Mouse (Mus musculus) testis, postnatal 10 days (tissue): ENCODE data around the gene Ttll5.

ENCODE experiments used
- DNase-seq: peaks from one replicate; pipeline ENCODE4 v3.0.0; 2021; ENCODE audit warnings: low spot score

Gene Ttll5

DNA sequence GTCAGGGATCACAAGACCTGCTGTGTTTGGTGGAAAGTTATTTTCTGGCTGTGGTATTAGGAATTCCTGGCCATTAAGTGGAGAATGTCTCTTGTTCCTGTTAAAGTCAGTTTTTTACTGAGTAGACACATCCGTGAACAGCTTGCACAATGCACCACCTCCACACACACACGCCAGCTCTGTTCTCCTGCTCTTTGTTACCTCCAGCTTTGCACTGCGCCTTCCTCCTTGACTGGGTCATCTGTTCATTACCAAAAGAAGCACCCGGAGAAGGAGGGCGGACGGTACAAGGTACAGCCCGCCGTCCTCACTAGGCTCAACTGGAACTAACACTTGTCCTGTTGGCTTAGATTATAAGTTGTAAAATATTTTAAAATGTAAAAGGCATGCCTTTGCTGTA, 278.2 kb downstream of the Ttll5 start:
- no peak for DNase-seq

DNA sequence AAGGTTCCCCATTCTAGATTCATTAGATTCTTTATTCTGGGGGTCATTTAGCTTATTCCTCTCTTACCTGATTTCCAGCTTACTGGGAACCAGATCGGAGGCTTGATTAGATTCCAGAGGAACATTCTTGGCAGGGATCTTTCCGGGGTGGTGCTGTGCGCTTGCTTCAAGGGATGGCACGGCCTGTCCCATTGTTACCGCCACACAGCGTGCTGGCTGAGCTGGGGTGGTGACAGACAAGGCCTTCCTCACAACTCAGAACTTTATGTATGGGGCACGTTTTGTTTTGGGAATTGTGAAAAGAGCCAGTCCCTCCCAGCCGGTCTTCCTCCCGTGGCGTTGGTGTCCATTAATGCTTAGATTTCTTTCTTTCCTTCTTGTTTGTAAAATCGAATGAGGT, 278.9 kb downstream of the Ttll5 start:
- DNase-seq = no peak

- DNase-seq = no peak
Observed at GRCm38 (mm10) chr12:86103852-86104251, 279.4 kb downstream of the Ttll5 start.

GRCm38 (mm10) chr12:86104297-86104696, 279.8 kb downstream of the Ttll5 start:
- DNase-seq = no peak

- DNase-seq = no peak
Observed at GRCm38 (mm10) chr12:86105546-86105945, 281.1 kb downstream of the Ttll5 start.

DNA sequence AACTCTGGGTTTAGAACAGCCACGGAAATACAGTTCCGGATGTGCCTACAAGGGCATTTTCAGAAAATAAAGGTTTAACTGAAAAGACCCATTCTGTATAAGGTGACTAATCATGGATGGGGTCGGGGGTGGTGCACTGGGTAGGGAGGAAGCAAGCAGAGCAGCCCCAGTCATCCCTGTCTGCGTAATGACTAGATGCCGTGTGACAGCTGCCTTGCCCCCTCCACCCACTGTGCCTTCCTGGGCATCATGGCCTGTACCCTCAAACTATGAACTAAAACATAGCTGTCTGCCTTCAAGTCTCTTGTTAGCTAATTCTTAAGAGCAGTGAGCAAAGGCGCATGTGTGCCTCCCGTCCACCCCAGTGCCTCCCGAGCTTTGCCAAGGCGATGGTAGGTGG, 281.6 kb downstream of the Ttll5 start:
- DNase-seq = no peak

DNA sequence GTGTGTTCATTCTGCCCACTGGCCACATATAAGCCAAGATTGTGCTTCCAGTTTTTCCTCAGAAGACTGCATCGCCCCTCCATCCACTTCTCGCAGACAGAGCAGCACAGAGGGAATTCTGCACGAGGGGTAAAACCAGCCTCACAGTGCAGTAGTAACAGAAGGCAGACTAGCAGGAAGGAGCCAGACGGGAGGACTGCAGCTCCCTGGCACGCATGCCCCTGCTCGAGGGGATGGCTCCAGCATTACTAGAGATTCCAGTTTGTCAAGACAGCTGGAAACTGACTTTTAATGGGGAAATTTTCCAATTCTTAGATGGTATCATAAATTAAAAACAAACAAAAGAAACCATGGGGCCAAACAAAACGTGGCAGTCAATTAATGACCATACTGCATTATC, 283.2 kb downstream of the Ttll5 start:
- no peak for DNase-seq

DNA sequence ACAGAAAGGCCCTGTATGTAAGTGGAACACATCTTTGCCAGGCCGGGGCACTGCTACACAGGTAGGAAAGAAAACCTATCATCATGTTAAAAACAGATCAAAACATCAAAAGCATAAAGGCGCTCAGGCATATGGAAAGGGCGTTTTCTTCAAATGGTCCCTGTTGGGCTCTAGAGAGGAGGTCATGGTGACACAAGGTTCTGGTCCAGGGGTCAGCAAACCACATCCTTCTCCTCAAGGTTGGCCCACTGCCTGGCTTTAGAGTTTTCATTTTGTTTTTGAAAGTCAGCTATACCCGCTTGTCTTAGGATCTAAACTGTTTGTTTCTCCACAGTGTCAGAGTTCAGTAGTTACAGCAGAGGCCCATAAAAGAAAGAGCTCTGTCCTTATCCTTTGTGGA, 285.1 kb downstream of the Ttll5 start:
- no peak for DNase-seq

DNA sequence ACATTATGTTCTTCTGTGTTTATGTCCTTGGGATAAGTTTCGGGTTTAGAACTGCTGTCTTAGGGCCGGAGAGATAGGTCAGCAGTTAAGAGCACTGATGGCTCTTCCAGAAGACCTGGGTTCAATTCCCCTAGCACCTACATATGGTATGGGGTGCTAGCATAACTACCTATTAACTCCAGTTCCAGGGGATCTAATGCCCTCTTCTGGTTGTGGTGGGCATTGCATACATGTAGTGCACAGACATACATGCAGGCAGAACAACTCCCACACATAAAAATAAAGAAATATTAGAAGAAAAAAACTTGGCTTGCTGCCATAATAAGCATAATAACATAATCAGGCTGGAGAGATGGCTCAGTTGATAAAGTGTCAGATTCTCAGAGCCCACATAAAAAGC, 286.2 kb downstream of the Ttll5 start:
- no peak for DNase-seq
